Mouse (Mus musculus) midbrain, postnatal 0 days (tissue): ENCODE measurements around the gene Large1. TPM values are rescaled to one million over a fixed set of nuclear protein-coding genes. Genes with fewer than 3 reads are reported as not detected.

Experiments
- ATAC-seq: fragments of 200-750 bp; cut with Nextera tagmentation; 2 replicates; pipeline ENCODE4 v1.8.0; 2017; ENCODE audit warnings: moderate number of reproducible peaks, mild to moderate bottlenecking, moderate TSS enrichment, moderate library complexity; ENCODE audit not compliant: low FRiP score
- DNase-seq: peaks from one replicate; pipeline ENCODE4 v3.0.0-alpha.2; 2015; ENCODE audit warnings: low spot score
- H3K27ac ChIP-seq: fragments of 300-500 bp; sonication (generic); 2 replicates; pipeline ENCODE4 v1.5.1; 2014; ENCODE audit warnings: low read depth, mild to moderate bottlenecking, low read length, mixed read lengths
- H3K27me3 ChIP-seq: fragments of 300-500 bp; sonication (generic); 2 replicates; pipeline ENCODE4 v1.6.1; 2014; ENCODE audit warnings: low read length, control low read depth, mixed read lengths; ENCODE audit not compliant: insufficient read depth
- H3K36me3 ChIP-seq: fragments of 300-500 bp; sonication (generic); 2 replicates; pipeline ENCODE4 v1.6.1; 2014; ENCODE audit warnings: low read length, control low read depth, mixed read lengths; ENCODE audit not compliant: insufficient read depth
- H3K4me1 ChIP-seq: fragments of 300-500 bp; sonication (generic); 2 replicates; pipeline ENCODE4 v1.6.1; 2014; ENCODE audit warnings: mild to moderate bottlenecking, control low read depth, antibody characterized with exemption, low read length, mixed read lengths; ENCODE audit not compliant: insufficient read depth
- H3K4me2 ChIP-seq: fragments of 300-500 bp; sonication (generic); 2 replicates; pipeline ENCODE4 v1.6.1; 2014; ENCODE audit warnings: low read depth, mild to moderate bottlenecking, low read length, mixed read lengths; ENCODE audit not compliant: poor library complexity, severe bottlenecking
- H3K4me3 ChIP-seq: fragments of 300-500 bp; sonication (generic); 2 replicates; pipeline ENCODE4 v1.5.1; 2014; ENCODE audit warnings: low read depth, mild to moderate bottlenecking, low read length, moderate library complexity
- H3K9ac ChIP-seq: fragments of 300-500 bp; sonication (generic); replicated peaks from 2 replicates; pipeline ENCODE4 v1.6.1; 2014; ENCODE audit warnings: mild to moderate bottlenecking, low read length, moderate library complexity, mixed read lengths; ENCODE audit not compliant: poor library complexity, severe bottlenecking
- H3K9me3 ChIP-seq: fragments of 300-500 bp; sonication (generic); 2 replicates; pipeline ENCODE4 v1.6.1; 2016; ENCODE audit warnings: low read length, control low read depth
- CTCF ChIP-seq: IDR thresholded peaks from 2 replicates; pipeline ENCODE4 v1.5.1; 2016; ENCODE audit warnings: antibody characterized with exemption, mild to moderate bottlenecking
- WGBS: fragments of 180-500 bp; shearing (Covaris S2); extraction: QIAGEN DNeasy Blood & Tissue Kit; methylation state at CpG from one replicate; pipeline ENCODE4 v1.1.7; 2014; 5-methylcytosine and 5-hydroxymethylcytosine counted together
- polyA plus RNA-seq: library from polyadenylated mRNA; unstranded; fragments of >200 nt; fragmentation: Nextera tagmentation; extraction: Ambion mirVana; gene quantifications from 2 replicates; pipeline ENCODE4 v1.2.1, GENCODE M21; 2015
- total RNA-seq: library from RNA; depleted of rRNA; stranded (reverse); fragments of >200 nt; gene quantifications from 2 replicates; pipeline ENCODE4 v1.2.3, GENCODE M21; 2014

Gene Large1
- total and polyA plus RNA-seq, 2 experiments from 2014 or later, result 15.2 to 102 TPM

- H3K9me3 ChIP-seq, result no peaks in the 10 kb centered on the region
These were observed 206.1 kb downstream of the Large1 start for GRCm38 (mm10) chr8:73147236-73147635.

GRCm38 (mm10) chr8:73142660-73143395, 210.5 kb downstream of the Large1 start:
- Histone ChIP-seq H3K4me3 (no peak overlapping the region), H3K4me2 (no peak overlapping the region), H3K27ac (no peak overlapping the region), H3K4me1 (no peaks in the 10 kb centered on the region), H3K36me3 (no peaks in the 10 kb centered on the region), H3K9me3 (no peaks in the 10 kb centered on the region), H3K9ac (no peak overlapping the region), H3K27me3 (no peaks in the 10 kb centered on the region)
- 8% methylated on average over 1 of the region's 1 CpGs for WGBS
- DNase-seq (peak; percentile 1), ATAC-seq (no peak; the same call in 1 of the 2 replicates)
- no peak for TF ChIP-seq CTCF

More at GRCm38 (mm10) chr8:73147236-73147635, 206.1 kb downstream of the Large1 start:
- Histone ChIP-seq H3K36me3 (no peaks in the 10 kb centered on the region), H3K4me1 (no peaks in the 10 kb centered on the region), H3K9ac (no peak overlapping the region), H3K27ac (no peak overlapping the region), H3K27me3 (no peaks in the 10 kb centered on the region), H3K4me2 (no peak overlapping the region), H3K4me3 (no peak overlapping the region)
- ATAC-seq (no peak), DNase-seq (no peak)
- 98% methylated on average over 3 of the region's 3 CpGs for WGBS
- TF ChIP-seq CTCF, result no peak

- WGBS, result 91% methylated on average over 6 of the region's 6 CpGs
- no peak overlapping the region for H3K27ac ChIP-seq
- H3K4me2 ChIP-seq, result no peak overlapping the region
- H3K9me3 ChIP-seq, result no peaks in the 10 kb centered on the region
- H3K4me1 ChIP-seq, result no peaks in the 10 kb centered on the region
- no peaks in the 10 kb centered on the region for H3K27me3 ChIP-seq
- peaks cover 7% of the 10 kb centered on the region for H3K36me3 ChIP-seq
- H3K4me3 ChIP-seq, result no peak overlapping the region
- no peak for TF ChIP-seq CTCF
- ATAC-seq, result no peak
- no peak overlapping the region for H3K9ac ChIP-seq
- no peak for DNase-seq
These were observed 217.9 kb downstream of the Large1 start for GRCm38 (mm10) chr8:73135397-73135796.

GRCm38 (mm10) chr8:73132080-73132479, 221.3 kb downstream of the Large1 start:
- no peaks in the 10 kb centered on the region for H3K27me3 ChIP-seq
- DNase-seq (no peak), ATAC-seq (no peak)
- no peak overlapping the region for H3K4me2 ChIP-seq
- no peaks in the 10 kb centered on the region for H3K4me1 ChIP-seq
- H3K36me3 ChIP-seq, result peaks cover 7% of the 10 kb centered on the region
- H3K4me3 ChIP-seq, result no peak overlapping the region
- WGBS, result 93% methylated on average over 2 of the region's 2 CpGs
- H3K9ac ChIP-seq, result no peak overlapping the region
- TF ChIP-seq CTCF, result no peak
- no peak overlapping the region for H3K27ac ChIP-seq
- H3K9me3 ChIP-seq, result no peaks in the 10 kb centered on the region

- H3K4me3 ChIP-seq, result no peak overlapping the region
- WGBS, result 89% methylated on average over 5 of the region's 5 CpGs
- H3K4me1 ChIP-seq, result no peaks in the 10 kb centered on the region
- H3K9me3 ChIP-seq, result no peaks in the 10 kb centered on the region
- H3K36me3 ChIP-seq, result no peaks in the 10 kb centered on the region
- no peak overlapping the region for H3K9ac ChIP-seq
- no peak overlapping the region for H3K4me2 ChIP-seq
- DNase-seq (no peak), ATAC-seq (no peak)
- no peak for TF ChIP-seq CTCF
- no peaks in the 10 kb centered on the region for H3K27me3 ChIP-seq
- H3K27ac ChIP-seq, result no peak overlapping the region
These were observed 229.4 kb downstream of the Large1 start for GRCm38 (mm10) chr8:73123864-73124499.

GRCm38 (mm10) chr8:73112332-73112895, 240.9 kb downstream of the Large1 start:
- TF ChIP-seq CTCF, result no peak
- no peak overlapping the region for H3K27ac ChIP-seq
- no peak overlapping the region for H3K4me3 ChIP-seq
- H3K4me1 ChIP-seq, result no peaks in the 10 kb centered on the region
- no peak for ATAC-seq
- H3K9ac ChIP-seq, result no peak overlapping the region
- DNase-seq, result no peak
- H3K27me3 ChIP-seq, result no peaks in the 10 kb centered on the region
- 90% methylated on average over 1 of the region's 1 CpGs for WGBS
- no peaks in the 10 kb centered on the region for H3K9me3 ChIP-seq
- no peaks in the 10 kb centered on the region for H3K36me3 ChIP-seq
- H3K4me2 ChIP-seq, result no peak overlapping the region
